Mouse (Mus musculus) liver, adult 2 months (tissue): ENCODE results near the gene Prtn3. TPM values are rescaled to one million over a fixed set of nuclear protein-coding genes. Genes with fewer than 3 reads are reported as not detected.

Experiments
- DNase-seq: peaks from one replicate; pipeline ENCODE4 v3.0.0-alpha.2; 2011; ENCODE audit warnings: low read depth, low spot score; ENCODE audit errors: extremely low read depth
- H3K27ac ChIP-seq: fragments of 200-500 bp; replicated peaks from 2 replicates; pipeline ENCODE4 v1.5.1; 2012; ENCODE audit warnings: low read depth, mild to moderate bottlenecking, control low read depth, inconsistent platforms, low read length; ENCODE audit not compliant: insufficient read depth
- H3K27me3 ChIP-seq: fragments of 200-500 bp; 2 replicates; pipeline ENCODE4 v1.6.1; 2012; ENCODE audit warnings: mild to moderate bottlenecking, moderate library complexity, low read length, inconsistent platforms; ENCODE audit not compliant: control insufficient read depth, insufficient read depth
- H3K36me3 ChIP-seq: fragments of 200-500 bp; 2 replicates; pipeline ENCODE4 v1.6.1; 2012; ENCODE audit warnings: low read length, inconsistent platforms; ENCODE audit not compliant: control insufficient read depth, insufficient read depth
- H3K4me1 ChIP-seq: fragments of 200-500 bp; 2 replicates; pipeline ENCODE4 v1.6.1; 2011; ENCODE audit warnings: low read length; ENCODE audit not compliant: control insufficient read depth, insufficient read depth
- H3K4me3 ChIP-seq: fragments of 200-500 bp; 2 replicates; pipeline ENCODE4 v1.5.1; 2011; ENCODE audit warnings: low read depth, mild to moderate bottlenecking, control low read depth, low read length, moderate library complexity; ENCODE audit not compliant: insufficient read depth
- H3K79me2 ChIP-seq: fragments of 200-500 bp; 2 replicates; pipeline ENCODE4 v1.6.1; 2012; ENCODE audit warnings: inconsistent platforms, mild to moderate bottlenecking, low read length, moderate library complexity; ENCODE audit not compliant: control insufficient read depth, insufficient read depth
- H3K9ac ChIP-seq: fragments of 200-500 bp; 2 replicates; pipeline ENCODE4 v1.6.1; 2012; ENCODE audit warnings: low read depth, mild to moderate bottlenecking, control low read depth, inconsistent platforms, low read length
- CTCF ChIP-seq: fragments of 200-500 bp; IDR thresholded peaks from 2 replicates; pipeline ENCODE4 v1.5.1; 2011; ENCODE audit warnings: low read depth, low read length, control low read depth
- POLR2A ChIP-seq: fragments of 200-500 bp; IDR thresholded peaks from 2 replicates; pipeline ENCODE4 v1.6.1; 2011; ENCODE audit warnings: low read length, control low read depth; ENCODE audit not compliant: insufficient read depth; ENCODE audit errors: extremely low read depth
- WGBS: fragments of 180-500 bp; shearing (Covaris S2); methylation state at CpG from one replicate; pipeline ENCODE4 v1.1.7; 2018; 5-methylcytosine and 5-hydroxymethylcytosine counted together
- polyA plus RNA-seq: library from polyadenylated mRNA; depleted of rRNA; stranded (reverse); fragments of >200 nt; gene quantifications from 2 replicates; pipeline ENCODE4 v1.2.3, GENCODE M21; 2012
- total RNA-seq: library from RNA; depleted of rRNA; stranded (reverse); fragments of >200 nt; gene quantifications from 2 replicates; pipeline ENCODE4 v1.2.3, GENCODE M21; 2014

Prtn3 gene
- total and polyA plus RNA-seq, 2 experiments = 1.1 TPM; not detected in 1

DNA sequence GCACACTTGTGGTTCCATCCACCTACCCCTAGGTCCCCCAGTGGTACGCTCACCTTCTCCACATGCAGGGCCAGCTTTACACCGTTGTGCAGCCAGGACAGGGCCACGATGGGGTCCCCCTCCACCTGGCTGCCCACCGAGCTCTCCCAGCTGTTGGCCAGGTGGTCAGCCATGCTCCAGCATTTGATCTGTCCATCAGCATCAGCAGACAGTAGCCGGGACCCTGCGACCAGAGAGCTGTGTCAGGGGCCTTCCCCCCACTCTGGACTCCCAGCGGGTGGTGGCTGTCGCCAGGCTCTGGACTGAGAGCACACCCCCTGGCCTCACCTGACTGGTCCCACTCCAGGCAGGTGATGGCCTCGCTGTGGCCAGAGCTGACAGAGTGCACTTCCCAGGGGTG is 32.4 kb downstream of the Prtn3 start:
- H3K36me3 ChIP-seq = no peaks in the 10 kb centered on the region

DNA sequence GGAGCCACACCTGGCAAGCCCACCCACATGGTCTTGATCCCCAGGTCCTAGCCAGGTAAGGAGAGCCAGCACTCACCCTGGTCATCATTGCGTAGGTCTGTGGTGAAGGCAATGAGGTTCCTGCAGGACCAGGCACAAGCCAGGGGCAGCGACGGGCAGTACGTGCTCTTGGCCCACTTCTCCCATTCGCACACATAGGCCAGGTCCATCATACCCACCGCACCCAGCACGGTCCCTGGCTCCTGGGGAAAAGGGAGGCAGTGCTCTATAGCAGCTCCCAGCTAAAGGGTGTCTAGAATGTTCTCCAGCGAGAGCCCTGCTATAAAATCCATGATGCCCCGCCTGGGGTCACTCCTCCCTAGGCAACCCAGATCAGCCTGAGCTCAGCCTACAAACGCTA is 33.1 kb downstream of the Prtn3 start:
- whole genome bisulfite sequencing = 95% methylated on average over 10 of the region's 10 CpGs
- Histone ChIP-seq H3K27ac (no peak overlapping the region), H3K79me2 (no peaks in the 10 kb centered on the region), H3K4me3 (no peak overlapping the region), H3K36me3 (no peaks in the 10 kb centered on the region), H3K4me1 (no peaks in the 10 kb centered on the region), H3K27me3 (no peaks in the 10 kb centered on the region), H3K9ac (no peak overlapping the region)
- TF ChIP-seq POLR2A (no peak), CTCF (no peak)
- DNase-seq = no peak

More for the DNA sequence above, 32.4 kb downstream of the Prtn3 start:
- 98% methylated on average over 9 of the region's 9 CpGs for WGBS
- no peak for DNase-seq
- Histone ChIP-seq H3K27ac (no peak overlapping the region), H3K79me2 (no peaks in the 10 kb centered on the region), H3K9ac (no peak overlapping the region), H3K4me3 (no peak overlapping the region), H3K27me3 (no peaks in the 10 kb centered on the region), H3K4me1 (no peaks in the 10 kb centered on the region)
- TF ChIP-seq POLR2A = no peak
- TF ChIP-seq CTCF = no peak

DNA sequence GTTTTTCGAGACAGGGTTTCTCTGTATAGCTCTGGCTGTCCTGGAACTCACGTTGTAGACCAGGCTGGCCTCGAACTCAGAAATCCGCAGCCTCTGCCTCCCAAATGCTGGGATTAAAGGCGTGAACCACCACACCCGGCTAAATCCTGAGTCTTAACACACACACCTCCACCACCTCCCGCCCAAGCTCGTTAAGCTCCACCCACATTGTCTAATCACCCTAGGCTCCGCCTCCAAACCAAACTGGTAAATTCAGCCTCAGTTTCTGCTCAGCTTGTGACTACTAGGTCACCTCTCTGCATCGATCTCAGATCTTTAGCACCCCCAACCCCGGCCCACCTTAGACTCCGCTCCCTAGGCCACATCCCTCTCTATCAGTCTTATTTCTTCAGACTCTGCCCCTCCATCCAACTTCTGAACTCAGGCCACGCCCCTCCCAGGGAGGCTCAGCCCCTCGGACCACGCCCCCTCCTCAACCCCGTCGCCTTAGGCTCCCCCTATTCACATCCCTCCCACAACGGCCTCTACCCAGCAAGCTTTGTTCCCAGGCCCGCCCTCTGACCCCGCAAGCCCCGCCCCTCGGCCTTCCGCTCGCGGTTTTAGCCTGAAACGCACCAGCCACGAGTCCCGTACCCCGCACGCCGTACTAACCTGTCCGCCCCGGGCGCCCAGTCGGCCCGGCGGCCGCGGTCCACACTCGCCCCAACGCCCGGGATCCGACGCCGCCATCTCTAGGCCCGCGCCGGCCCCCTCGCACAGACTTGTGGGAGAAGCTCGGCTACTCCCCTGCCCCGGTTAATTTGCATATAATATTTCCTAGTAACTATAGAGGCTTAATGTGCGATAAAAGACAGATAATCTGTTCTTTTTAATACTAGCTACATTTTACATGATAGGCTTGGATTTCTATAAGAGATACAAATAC is 34.2 kb downstream of the Prtn3 start, which contains the start of gene Med16:
TSS of gene Med16 (minus strand) at position 757 of the 925 bp plus-strand sequence.
- peak within 1 kb of the TSS; percentile 98 for H3K9ac ChIP-seq
- H3K27ac ChIP-seq = peak within 1 kb of the TSS; percentile 98
- WGBS = 2% methylated on average over 51 of the region's 52 CpGs
- H3K4me3 ChIP-seq = peak within 1 kb of the TSS; percentile 92
- no peaks in the 10 kb centered on the region for H3K36me3 ChIP-seq
- no peaks in the 10 kb centered on the region for H3K4me1 ChIP-seq
- 0 out of 2 replicates have a peak, but pooled peaks have one; percentile 30 for TF ChIP-seq POLR2A
- TF ChIP-seq CTCF = no peak
- no peaks in the 10 kb centered on the region for H3K79me2 ChIP-seq
- DNase-seq = peak; percentile 89
- H3K27me3 ChIP-seq = no peaks in the 10 kb centered on the region

DNA sequence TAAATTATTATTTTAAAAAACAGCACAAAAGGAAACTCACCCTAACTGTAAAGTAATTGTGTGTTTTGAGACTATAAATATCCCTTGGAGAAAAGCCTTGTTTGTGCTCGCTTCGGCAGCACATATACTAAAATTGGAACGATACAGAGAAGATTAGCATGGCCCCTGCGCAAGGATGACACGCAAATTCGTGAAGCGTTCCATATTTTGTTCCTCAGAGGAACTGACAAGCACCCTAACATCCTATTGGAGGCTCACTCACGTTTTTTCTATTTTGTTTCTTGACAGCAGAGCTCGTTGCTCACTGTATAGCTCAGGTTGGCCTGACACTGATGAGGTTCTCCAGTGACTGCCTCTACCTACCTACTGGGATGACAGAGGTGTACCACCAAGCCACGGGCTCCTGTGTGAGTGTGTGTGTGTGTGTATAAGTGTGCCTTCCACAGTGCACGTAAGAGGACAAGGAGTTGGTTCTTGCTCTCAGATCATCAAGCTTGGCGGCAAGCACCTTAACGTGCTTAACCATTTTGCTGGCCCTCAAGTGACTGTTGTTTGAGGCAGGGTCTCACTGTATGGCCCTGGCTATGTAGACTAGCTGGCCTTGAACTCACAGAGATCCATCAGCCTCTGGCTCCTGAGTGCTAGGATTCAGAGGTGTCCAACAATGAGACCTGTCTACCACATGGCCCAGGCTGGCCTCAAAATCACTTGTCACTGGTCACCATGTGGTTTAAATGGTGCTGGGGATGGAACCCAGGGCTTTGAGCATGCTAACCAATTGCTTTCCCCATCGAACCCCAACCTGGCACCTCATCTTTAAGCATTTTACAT is 35.0 kb downstream of the Prtn3 start:
- no peak overlapping the region for H3K9ac ChIP-seq
- no peaks in the 10 kb centered on the region for H3K27me3 ChIP-seq
- peak; percentile 77 for DNase-seq
- WGBS = 27% methylated on average over 14 of the region's 14 CpGs
- H3K36me3 ChIP-seq = no peaks in the 10 kb centered on the region
- H3K79me2 ChIP-seq = no peaks in the 10 kb centered on the region
- H3K27ac ChIP-seq = 0 out of 2 replicates have a peak overlapping the region, but pooled peaks have one; percentile 3
- TF ChIP-seq CTCF = no peak
- TF ChIP-seq POLR2A = no peak
- no peak overlapping the region; the same call in 1 of the 2 replicates for H3K4me3 ChIP-seq
- H3K4me1 ChIP-seq = no peaks in the 10 kb centered on the region

DNA sequence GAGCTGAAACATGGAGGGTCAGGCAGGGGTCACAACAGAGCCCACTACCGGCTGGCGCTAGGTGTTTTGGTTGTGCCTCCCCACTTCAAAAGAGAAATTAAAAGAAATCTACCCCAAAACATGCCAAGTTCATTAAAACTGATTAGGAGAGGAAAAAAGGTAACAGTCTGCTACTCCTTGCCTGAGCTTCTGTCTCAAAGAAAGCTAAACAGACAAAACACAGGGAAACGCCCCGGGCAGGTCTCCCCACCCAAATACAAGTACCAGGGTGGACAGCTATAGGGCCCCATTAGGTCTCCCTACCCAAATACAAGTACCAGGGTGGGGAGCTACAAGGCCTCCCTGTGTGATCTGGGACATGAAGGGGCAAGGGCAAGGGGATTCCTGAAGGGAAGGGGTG is 36.3 kb downstream of the Prtn3 start, which contains the start of gene Gm26602:
TSS of gene Gm26602 (plus strand) at position 301 of the 400 bp plus-strand sequence.
- H3K79me2 ChIP-seq = no peaks in the 10 kb centered on the region
- DNase-seq = no peak
- TF ChIP-seq CTCF (no peak), POLR2A (no peak)
- no peak within 1 kb of the TSS for H3K4me3 ChIP-seq
- no peak within 1 kb of the TSS for H3K27ac ChIP-seq
- no peak within 1 kb of the TSS for H3K9ac ChIP-seq
- no peaks in the 10 kb centered on the region for H3K27me3 ChIP-seq
- no peaks in the 10 kb centered on the region for H3K36me3 ChIP-seq
- H3K4me1 ChIP-seq = no peaks in the 10 kb centered on the region
- WGBS = 93% methylated on average over 4 of the region's 4 CpGs
